Mouse (Mus musculus): ENCODE results near the gene Ppa2.

DNA sequence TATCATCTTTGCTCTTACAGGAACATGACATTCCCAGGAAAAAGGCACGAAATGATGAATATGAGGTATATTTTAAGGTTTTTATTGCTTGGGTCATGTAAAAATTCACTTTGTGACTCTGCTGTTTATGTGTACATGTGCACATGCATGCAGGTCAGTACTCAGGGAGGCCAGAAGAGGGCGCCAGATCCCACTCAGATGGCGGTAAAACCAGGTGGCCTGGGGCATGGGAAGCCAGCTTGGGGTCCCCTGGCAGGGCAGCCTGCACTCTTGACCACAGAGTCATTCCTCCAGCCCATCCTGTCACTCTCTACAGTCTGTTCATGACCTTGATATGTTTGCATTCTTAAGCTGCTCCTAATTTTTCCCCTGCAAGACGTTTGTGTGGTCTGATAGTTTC, 12.6 kb downstream of the Ppa2 start:
- TF ChIP-seq MAX (IDR thresholded peaks at IDR 0.05; ENCODE audit: low read depth) = no peak
- no peak for TF ChIP-seq USF1 (IDR thresholded peaks at IDR 0.05; ENCODE audit: low read depth)
- no peak for TF ChIP-seq POLR2A (IDR thresholded peaks at IDR 0.05; ENCODE audit: insufficient read length, low read depth)
- no peak for TF ChIP-seq POLR2AphosphoS2 (IDR thresholded peaks at IDR 0.05; ENCODE audit: insufficient read length, low read depth)
- TF ChIP-seq SRF (IDR thresholded peaks at IDR 0.05; ENCODE audit: control insufficient read depth, insufficient read length, low read depth) = no peak
- TF ChIP-seq E2F4 (IDR thresholded peaks at IDR 0.05; ENCODE audit: insufficient read depth) = no peak
- TF ChIP-seq TCF3 (IDR thresholded peaks at IDR 0.05; ENCODE audit: insufficient read length, low read depth) = no peak
